Mouse (Mus musculus) heart, postnatal 0 days (tissue): ENCODE measurements around the gene Lcor. TPM values are rescaled to one million over a fixed set of nuclear protein-coding genes. Genes with fewer than 3 reads are reported as not detected.

Source experiments
- ATAC-seq: fragments of 200-750 bp; cut with Nextera tagmentation; 2 replicates; pipeline ENCODE4 v1.8.0; 2017; ENCODE audit warnings: low read depth, moderate number of reproducible peaks, moderate library complexity; ENCODE audit not compliant: insufficient read depth
- DNase-seq: peaks from one replicate; pipeline ENCODE4 v3.0.0-alpha.2; 2016; ENCODE audit warnings: low spot score
- H3K27ac ChIP-seq: fragments of 300-500 bp; sonication (generic); 2 replicates; pipeline ENCODE4 v1.5.1; 2014; ENCODE audit warnings: low read depth, mild to moderate bottlenecking
- H3K27me3 ChIP-seq: fragments of 300-500 bp; sonication (generic); 2 replicates; pipeline ENCODE4 v1.6.1; 2014; ENCODE audit warnings: low read length, mixed read lengths; ENCODE audit not compliant: control insufficient read depth, insufficient read depth
- H3K36me3 ChIP-seq: fragments of 300-500 bp; sonication (generic); replicated peaks from 2 replicates; pipeline ENCODE4 v1.6.1; 2014; ENCODE audit warnings: low read length, mixed read lengths; ENCODE audit not compliant: control insufficient read depth, insufficient read depth
- H3K4me1 ChIP-seq: fragments of 300-500 bp; sonication (generic); 2 replicates; pipeline ENCODE4 v1.6.1; 2014; ENCODE audit warnings: antibody characterized with exemption; ENCODE audit not compliant: control insufficient read depth, insufficient read depth
- H3K4me2 ChIP-seq: fragments of 300-500 bp; sonication (generic); 2 replicates; pipeline ENCODE4 v1.6.1; 2014; ENCODE audit warnings: low read depth, mild to moderate bottlenecking, low read length, moderate library complexity
- H3K4me3 ChIP-seq: fragments of 300-500 bp; sonication (generic); 2 replicates; pipeline ENCODE4 v1.5.1; 2014; ENCODE audit warnings: low read depth, low read length
- H3K9ac ChIP-seq: fragments of 300-500 bp; sonication (generic); replicated peaks from 2 replicates; pipeline ENCODE4 v1.6.1; 2014; ENCODE audit warnings: low read depth, low read length, mixed read lengths
- H3K9me3 ChIP-seq: fragments of 300-500 bp; sonication (generic); replicated peaks from 2 replicates; pipeline ENCODE4 v1.6.1; 2016; ENCODE audit warnings: low read length; ENCODE audit not compliant: control insufficient read depth
- CTCF ChIP-seq: IDR thresholded peaks from 2 replicates; pipeline ENCODE4 v1.5.1; 2016; ENCODE audit warnings: antibody characterized with exemption, control low read depth, low read depth
- EP300 ChIP-seq: IDR thresholded peaks from 2 replicates; pipeline ENCODE4 v1.6.1; 2016; ENCODE audit warnings: antibody characterized with exemption, low read depth
- WGBS: fragments of 180-500 bp; shearing (Covaris S2); extraction: QIAGEN DNeasy Blood & Tissue Kit; methylation state at CpG from one replicate; pipeline ENCODE4 v1.1.7; 2014; 5-methylcytosine and 5-hydroxymethylcytosine counted together
- polyA plus RNA-seq: library from polyadenylated mRNA; unstranded; fragments of >200 nt; fragmentation: Nextera tagmentation; extraction: Ambion mirVana; gene quantifications from 2 replicates; pipeline ENCODE4 v1.2.1, GENCODE M21; 2015
- total RNA-seq: library from RNA; depleted of rRNA; stranded (reverse); fragments of >200 nt; gene quantifications from 2 replicates; pipeline ENCODE4 v1.2.3, GENCODE M21; 2014; ENCODE audit warnings: low replicate concordance

Gene Lcor
- total and polyA plus RNA-seq, 2 experiments from 2014 or later, result 7.5 to 8.0 TPM

DNA sequence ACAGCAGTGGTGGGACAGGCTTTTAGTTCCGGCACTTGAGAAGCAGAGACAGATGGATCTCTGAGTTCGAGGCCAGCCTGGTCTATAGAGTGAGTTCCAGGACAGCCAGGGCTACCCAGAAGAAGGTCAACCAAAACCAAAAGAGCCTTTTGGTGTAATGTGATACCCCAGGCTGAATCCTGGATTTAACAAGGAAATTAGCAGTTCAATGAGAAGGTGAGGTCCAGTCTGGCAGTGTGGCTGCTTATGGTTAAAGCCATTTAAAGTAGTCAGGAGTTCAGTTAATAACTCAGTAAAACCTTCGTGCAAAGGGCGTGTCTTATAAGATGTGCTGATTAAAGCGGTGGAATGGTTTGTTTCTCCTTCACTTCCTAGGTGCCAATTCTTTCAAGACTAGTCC is 25.3 kb upstream of the Lcor start:
- TF ChIP-seq CTCF (no peak), EP300 (no peak)
- no peak overlapping the region for H3K27ac ChIP-seq
- ATAC-seq, result no peak
- no peak for DNase-seq
- H3K9me3 ChIP-seq, result no peaks in the 10 kb centered on the region
- H3K36me3 ChIP-seq, result no peaks in the 10 kb centered on the region
- H3K9ac ChIP-seq, result no peak overlapping the region
- WGBS, result 81% methylated on average over 5 of the region's 5 CpGs
- H3K4me3 ChIP-seq, result no peak overlapping the region
- H3K27me3 ChIP-seq, result no peaks in the 10 kb centered on the region
- no peaks in the 10 kb centered on the region for H3K4me1 ChIP-seq
- no peak overlapping the region for H3K4me2 ChIP-seq

DNA sequence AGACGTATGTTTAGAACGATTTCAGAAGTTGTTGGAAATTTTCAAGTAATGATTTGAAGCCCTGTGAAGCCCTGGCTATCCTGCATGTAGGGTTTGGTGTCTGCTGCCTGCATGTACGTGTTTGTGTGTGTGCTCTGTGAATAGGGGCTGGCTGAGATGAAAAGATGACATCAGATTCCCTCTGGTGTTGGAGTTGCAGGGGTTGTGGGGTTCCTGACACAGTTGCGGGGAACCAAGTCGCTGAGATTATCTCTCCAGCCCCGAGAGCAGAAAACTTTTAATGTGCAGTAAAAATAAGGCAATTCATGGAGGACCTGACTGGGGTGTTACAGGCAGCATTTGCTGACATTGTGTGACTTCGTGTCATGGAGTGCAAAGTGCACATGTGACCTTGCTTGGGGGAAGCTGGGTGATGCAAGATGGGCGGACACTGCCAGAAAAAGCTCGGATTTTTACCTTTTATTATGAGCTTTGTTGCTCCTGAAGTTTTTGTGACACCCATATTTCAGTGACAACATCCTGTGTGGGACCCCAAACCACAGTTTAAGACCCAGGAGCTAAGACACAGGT is 20.2 kb upstream of the Lcor start:
- H3K27me3 ChIP-seq, result no peaks in the 10 kb centered on the region
- H3K27ac ChIP-seq, result no peak overlapping the region
- no peak for TF ChIP-seq CTCF
- TF ChIP-seq EP300, result no peak
- no peak overlapping the region for H3K4me2 ChIP-seq
- ATAC-seq (no peak), DNase-seq (no peak)
- no peaks in the 10 kb centered on the region for H3K9me3 ChIP-seq
- H3K9ac ChIP-seq, result no peak overlapping the region
- H3K36me3 ChIP-seq, result no peaks in the 10 kb centered on the region
- H3K4me3 ChIP-seq, result no peak overlapping the region
- WGBS, result 76% methylated on average over 9 of the region's 9 CpGs
- no peaks in the 10 kb centered on the region for H3K4me1 ChIP-seq

DNA sequence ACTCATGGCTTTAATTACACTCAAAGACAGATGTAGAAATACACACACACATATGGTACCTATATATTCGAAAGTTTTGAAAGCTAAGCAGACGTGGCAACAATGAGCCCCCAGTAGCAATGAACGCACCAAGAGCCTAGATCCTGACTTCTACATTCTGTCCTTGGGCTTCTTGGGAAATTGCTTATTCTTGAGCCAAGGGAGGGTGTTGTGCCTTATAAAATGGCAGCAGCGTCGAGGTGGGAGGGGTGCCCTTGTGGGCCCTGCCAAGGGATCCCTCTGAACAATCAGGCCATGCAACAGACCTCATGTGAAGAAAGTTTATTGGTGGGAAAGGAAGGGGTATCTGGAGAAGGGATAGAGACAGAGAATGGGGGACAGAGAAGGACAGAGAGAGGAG is 18.6 kb upstream of the Lcor start:
- Histone ChIP-seq H3K9me3 (no peaks in the 10 kb centered on the region), H3K9ac (no peak overlapping the region), H3K36me3 (no peaks in the 10 kb centered on the region), H3K4me2 (no peak overlapping the region), H3K27me3 (no peaks in the 10 kb centered on the region), H3K4me3 (no peak overlapping the region), H3K4me1 (no peaks in the 10 kb centered on the region), H3K27ac (no peak overlapping the region)
- 87% methylated on average over 5 of the region's 5 CpGs for WGBS
- DNase-seq (no peak), ATAC-seq (no peak)
- no peak for TF ChIP-seq CTCF
- TF ChIP-seq EP300, result no peak

DNA sequence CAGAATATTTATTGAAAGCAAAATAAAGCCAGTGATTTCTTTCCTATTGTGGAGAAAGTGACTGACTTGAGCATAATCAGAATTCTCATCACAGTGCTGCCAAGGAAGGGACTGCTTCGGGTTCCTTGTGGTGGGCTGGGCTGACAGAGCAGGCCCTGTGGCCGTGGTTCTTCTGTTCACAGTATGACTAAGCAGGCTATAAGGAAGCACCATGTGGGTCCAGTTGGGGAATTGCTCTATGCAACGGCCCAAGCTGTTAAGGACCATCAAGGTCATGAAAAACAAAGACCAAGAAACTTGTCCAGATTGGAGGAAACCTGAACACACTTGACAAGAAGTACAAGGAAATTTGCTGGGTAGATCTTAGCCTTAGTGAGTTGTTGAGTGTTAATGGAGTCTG is 16.0 kb upstream of the Lcor start:
- no peak overlapping the region for H3K27ac ChIP-seq
- H3K4me3 ChIP-seq, result no peak overlapping the region
- H3K4me1 ChIP-seq, result no peaks in the 10 kb centered on the region
- H3K9me3 ChIP-seq, result no peaks in the 10 kb centered on the region
- H3K4me2 ChIP-seq, result no peak overlapping the region
- 73% methylated on average over 3 of the region's 3 CpGs for WGBS
- no peak for ATAC-seq
- DNase-seq, result no peak
- H3K36me3 ChIP-seq, result no peaks in the 10 kb centered on the region
- H3K9ac ChIP-seq, result no peak overlapping the region
- no peaks in the 10 kb centered on the region for H3K27me3 ChIP-seq
- no peak for TF ChIP-seq EP300
- no peak for TF ChIP-seq CTCF

DNA sequence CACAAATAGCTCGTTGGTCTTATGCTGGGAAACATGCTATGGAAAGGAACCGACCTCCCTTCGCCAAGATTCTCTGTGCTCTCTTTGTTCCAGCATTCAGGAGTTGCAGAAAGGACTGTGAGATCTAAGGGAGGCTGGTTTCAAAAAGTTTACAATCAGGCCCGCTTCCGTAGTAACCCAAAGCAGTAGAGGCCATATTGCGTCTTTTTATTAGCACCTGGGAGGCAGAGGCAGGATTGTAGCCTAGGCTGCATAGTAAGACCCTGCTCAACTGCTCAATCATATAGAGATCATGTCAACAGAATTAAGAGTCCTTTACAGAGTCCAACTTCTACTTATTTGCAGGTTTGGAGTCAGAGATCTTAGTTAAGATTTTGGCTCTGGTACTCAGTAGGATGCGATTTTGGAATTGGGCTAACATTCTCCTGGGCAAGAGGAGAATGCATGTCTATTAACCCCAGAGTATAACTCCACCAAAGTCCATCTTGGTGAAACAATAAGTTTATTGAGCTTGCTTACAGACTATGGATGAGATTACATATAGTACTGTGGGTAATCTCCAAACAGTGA is 8.8 kb upstream of the Lcor start:
- H3K4me3 ChIP-seq, result no peak overlapping the region
- DNase-seq (no peak), ATAC-seq (no peak)
- H3K27ac ChIP-seq, result no peak overlapping the region
- no peaks in the 10 kb centered on the region for H3K36me3 ChIP-seq
- H3K4me1 ChIP-seq, result no peaks in the 10 kb centered on the region
- no peak overlapping the region for H3K4me2 ChIP-seq
- no peak overlapping the region for H3K9ac ChIP-seq
- 89% methylated on average over 7 of the region's 7 CpGs for WGBS
- no peak for TF ChIP-seq EP300
- no peak for TF ChIP-seq CTCF
- no peaks in the 10 kb centered on the region for H3K9me3 ChIP-seq
- H3K27me3 ChIP-seq, result no peaks in the 10 kb centered on the region

DNA sequence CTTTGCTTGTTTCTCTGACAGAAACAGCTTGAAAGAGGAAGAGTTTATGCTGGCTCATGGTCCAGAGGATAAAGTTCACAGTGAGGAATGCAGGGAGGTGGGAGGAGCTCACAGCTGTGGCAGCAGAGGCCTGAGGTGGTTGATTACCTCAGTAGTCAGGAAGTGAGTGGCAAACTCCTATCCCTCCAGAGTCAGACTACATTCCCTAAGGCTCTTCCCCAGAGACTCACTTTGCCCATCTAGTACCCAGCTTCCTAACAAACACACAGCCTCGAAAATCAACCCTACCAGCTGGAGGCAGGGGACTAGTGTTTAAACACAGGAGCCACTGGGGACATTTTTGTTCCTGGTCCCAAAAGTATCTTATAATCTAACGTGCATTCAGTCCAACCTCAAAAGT is 7.5 kb upstream of the Lcor start:
- Histone ChIP-seq H3K9me3 (no peaks in the 10 kb centered on the region), H3K27me3 (no peaks in the 10 kb centered on the region), H3K9ac (no peak overlapping the region), H3K4me3 (no peak overlapping the region), H3K4me1 (no peaks in the 10 kb centered on the region), H3K27ac (no peak overlapping the region), H3K4me2 (no peak overlapping the region), H3K36me3 (no peaks in the 10 kb centered on the region)
- TF ChIP-seq CTCF (no peak), EP300 (no peak)
- WGBS, result 60% methylated on average over 2 of the region's 2 CpGs
- no peak for ATAC-seq
- DNase-seq, result no peak
